Mouse (Mus musculus) skeletal muscle tissue, postnatal 0 days (tissue): ENCODE data around the gene Gm13083. TPM values are rescaled to one million over a fixed set of nuclear protein-coding genes. Genes with fewer than 3 reads are reported as not detected.

Source experiments
- polyA plus RNA-seq: library from polyadenylated mRNA; unstranded; fragments of >200 nt; fragmentation: Nextera tagmentation; extraction: Ambion mirVana; gene quantifications from 2 replicates; pipeline ENCODE4 v1.2.1, GENCODE M21; 2015

Gene Gm13083
- polyA plus RNA-seq = not detected in 2 replicates

DNA sequence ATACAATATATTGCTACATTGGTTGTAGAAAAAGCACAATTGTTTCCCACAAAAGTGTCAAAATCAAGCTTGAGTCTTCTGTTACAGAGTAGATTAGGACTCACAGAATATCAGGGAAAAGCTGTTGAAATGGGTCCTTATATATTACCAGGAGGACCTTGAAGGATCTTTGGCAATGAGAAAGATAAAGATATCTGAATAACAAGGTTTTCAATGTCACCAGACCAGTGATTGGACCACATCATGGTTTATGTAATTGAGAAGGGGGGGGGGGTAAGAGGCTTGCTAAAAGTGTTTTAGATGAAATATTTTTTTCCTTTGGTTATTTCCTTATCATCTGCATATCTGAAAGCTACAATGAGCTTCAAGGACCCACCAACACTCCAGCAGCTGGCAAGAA lies at the start of gene Gm13083:
Gene Gm13083 (plus strand): TSS at position 301 of the 400 bp plus-strand sequence.

GRCm38 (mm10) chr4:143657146-143657545 lies 42.3 kb downstream of the Gm13083 start, which contains the start of gene Gm13088:
TSS of gene Gm13088 (minus strand) at chr4:143657246.

Other genes with a start within 250 kb of the Gm13083 start
- not detected in 2 replicates for gene Pramel1, start 220.6 kb upstream of the Gm13083 start, polyA plus RNA-seq
- 8.2 and 9.1 TPM in 2 replicates for gene Pramef8, start 202.6 kb upstream of the Gm13083 start, polyA plus RNA-seq
- gene Oog4, start 164.7 kb upstream of the Gm13083 start, polyA plus RNA-seq = not detected in 2 replicates
- gene Gm13043, start 103.7 kb upstream of the Gm13083 start, polyA plus RNA-seq = not detected in 2 replicates
- gene Gm13040, start 79.0 kb upstream of the Gm13083 start, polyA plus RNA-seq = not detected in 2 replicates
- not detected in 2 replicates for gene BC080695, start 63.3 kb upstream of the Gm13083 start, polyA plus RNA-seq
- gene Gm13057, start 63.3 kb upstream of the Gm13083 start, polyA plus RNA-seq = not detected in 2 replicates
- not detected in 2 replicates for gene Gm13088, start 42.2 kb downstream of the Gm13083 start, polyA plus RNA-seq
- gene Gm13089, start 87.7 kb downstream of the Gm13083 start, polyA plus RNA-seq = not detected in 2 replicates
- not detected in 2 replicates for gene Gm13078, start 104.5 kb downstream of the Gm13083 start, polyA plus RNA-seq
- gene Gm13023, start 174.3 kb downstream of the Gm13083 start, polyA plus RNA-seq = not detected in 2 replicates
- gene Gm13084, start 201.1 kb downstream of the Gm13083 start, polyA plus RNA-seq = not detected in 2 replicates
- not detected in 2 replicates for gene Gm13103, start 231.5 kb downstream of the Gm13083 start, polyA plus RNA-seq